Mouse (Mus musculus): ENCODE data around the gene Btd.
"Not testable (repeated sequence)": the region's sequence is repeated elsewhere in the genome, so short reads cannot be mapped to it uniquely, and the experiment has no call there.

Btd gene

DNA sequence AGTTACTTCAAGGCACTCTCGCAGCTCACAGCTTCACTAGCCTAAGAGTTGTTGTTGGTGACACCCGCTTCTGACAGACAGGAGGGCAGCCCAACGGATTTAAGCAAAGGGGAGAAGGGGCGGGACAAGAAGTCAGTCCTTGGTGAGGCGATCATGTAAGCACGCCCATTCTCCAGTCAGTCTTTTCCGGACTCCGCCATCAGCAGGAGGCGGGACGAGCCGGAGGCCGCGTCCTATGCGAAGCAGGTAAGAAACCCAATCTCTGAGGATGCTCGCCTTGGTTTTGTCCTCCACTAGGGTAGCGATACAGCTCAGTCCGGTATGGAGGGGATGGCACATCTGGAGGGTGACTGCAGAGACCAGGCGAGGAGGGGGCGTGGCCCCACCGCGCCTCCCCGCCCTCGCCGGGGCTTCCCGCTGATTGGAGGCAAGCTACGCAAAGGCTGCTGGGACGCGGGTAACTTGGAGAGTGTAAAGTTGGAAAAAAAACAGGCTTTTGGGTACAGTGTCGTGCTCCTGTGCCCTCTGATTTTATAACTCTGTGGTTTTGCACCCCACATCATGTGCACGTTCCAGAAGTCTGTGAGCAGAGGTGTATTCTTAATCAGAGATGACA, at the start of gene Btd, which contains the start of gene Hacl1:
Gene Btd (plus strand): TSS at position 139 of the 616 bp plus-strand sequence.
Gene Hacl1 (minus strand): TSS at position 397 of the 616 bp plus-strand sequence.
- peak; percentile 86 to 90 for DNase-seq (ENCODE audit: low spot score in 2 of 2)

DNA sequence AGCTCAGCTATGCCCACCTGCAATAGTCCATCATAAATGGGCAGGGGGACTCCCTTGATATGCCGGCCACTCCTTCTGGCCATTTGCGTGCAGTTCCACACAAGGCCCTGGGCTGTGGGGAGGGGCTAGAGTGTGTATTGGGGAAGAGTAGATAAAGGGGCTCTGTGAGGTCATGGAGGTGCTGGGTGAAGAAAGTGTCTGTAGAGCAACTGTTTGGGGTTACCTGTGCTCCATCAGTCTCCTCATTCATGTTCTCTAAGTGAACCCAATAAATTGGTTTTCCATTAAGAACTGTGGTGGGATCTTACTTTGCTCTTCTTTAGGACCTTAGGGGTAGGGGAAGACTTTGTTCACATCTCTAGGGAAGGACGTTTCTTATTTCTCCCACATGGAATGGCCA, 49.6 kb upstream of the Btd start, which contains the start of gene Colq:
Gene Colq (minus strand): TSS at position 101 of the 400 bp plus-strand sequence.
- DNase-seq (ENCODE audit: low spot score in 2 of 2), result no peak

DNA sequence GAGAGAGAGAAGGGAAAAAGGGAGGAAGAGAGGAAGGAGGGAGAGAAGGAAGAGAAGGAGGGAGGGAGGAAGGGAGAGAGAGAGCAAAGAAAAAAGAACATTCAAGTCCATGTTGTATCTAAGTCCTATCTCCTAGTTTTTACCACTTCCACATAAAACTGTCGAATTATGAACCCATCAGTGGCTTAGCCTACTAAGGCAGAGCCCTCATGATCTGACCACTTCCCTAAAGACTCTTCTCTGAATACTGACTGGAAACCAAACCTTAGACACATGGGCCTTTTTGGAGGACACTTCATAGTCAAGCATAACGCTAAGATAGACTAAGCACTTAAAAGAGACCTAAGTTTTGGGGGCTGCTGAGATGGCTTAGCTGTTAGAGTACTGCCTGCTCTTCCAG, 47.8 kb upstream of the Btd start:
- DNase-seq (ENCODE audit: low spot score in 2 of 2), result no peak

DNA sequence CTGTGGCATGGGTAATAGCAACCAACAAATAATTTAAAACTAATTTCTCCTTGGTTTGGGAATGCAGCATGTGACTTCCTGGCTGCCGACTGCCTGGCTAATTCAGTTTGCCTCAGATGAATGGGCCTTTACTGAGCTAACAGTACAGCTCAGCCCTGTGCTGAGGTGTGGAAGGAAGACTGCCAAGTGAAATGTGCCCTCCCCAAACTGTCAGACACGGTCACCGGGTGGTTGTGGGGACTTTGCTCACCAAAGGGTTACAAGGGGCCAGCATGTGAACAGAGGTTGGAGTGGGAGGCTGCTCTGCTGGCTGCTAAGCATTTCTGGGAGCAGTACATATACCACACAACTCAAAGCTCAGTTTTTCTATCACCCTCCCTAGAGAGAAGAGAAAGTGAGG, 46.1 kb upstream of the Btd start:
- DNase-seq (ENCODE audit: low spot score in 2 of 2), result no peak

DNA sequence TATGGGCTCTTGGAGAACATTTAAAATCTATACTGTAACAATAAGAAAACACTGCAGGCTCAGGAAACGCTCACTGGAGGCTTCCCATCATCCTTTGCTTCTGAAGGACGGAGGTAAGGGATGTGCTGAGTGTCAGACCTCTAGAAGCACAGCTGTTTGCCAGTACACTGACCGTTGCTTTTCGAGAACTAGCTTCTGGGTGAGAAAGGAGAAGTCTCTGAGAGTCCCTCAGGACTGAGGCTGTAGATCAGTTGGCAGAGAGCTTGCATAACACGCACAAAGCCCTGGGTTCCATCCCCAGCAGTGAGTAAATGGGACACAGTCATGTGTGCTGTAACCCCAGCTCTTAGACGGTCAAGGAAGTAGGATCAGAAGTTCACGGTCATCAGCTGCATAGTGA, 44.4 kb upstream of the Btd start:
- no peak for DNase-seq (ENCODE audit: low spot score in 2 of 2)

DNA sequence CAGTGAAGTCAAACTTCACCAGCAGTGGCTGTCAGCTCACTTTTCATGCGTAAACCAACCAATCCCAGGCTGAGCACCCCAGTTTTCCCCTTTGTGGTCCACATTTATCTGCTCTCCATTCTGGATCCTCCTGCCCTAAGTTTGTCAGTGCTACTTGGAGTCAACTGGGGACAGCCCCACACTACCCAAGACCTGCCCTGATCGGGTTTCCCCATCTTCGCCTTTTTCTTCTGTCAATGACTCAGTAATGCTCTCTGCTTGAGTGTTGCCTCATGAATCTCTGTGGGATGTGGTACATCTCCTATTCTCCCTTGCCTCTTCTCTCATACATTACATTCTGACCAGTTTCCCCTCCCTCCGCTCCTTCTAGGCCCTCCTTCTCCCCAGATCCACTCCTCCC, 43.4 kb upstream of the Btd start:
- no peak for DNase-seq (ENCODE audit: low spot score in 2 of 2)

DNA sequence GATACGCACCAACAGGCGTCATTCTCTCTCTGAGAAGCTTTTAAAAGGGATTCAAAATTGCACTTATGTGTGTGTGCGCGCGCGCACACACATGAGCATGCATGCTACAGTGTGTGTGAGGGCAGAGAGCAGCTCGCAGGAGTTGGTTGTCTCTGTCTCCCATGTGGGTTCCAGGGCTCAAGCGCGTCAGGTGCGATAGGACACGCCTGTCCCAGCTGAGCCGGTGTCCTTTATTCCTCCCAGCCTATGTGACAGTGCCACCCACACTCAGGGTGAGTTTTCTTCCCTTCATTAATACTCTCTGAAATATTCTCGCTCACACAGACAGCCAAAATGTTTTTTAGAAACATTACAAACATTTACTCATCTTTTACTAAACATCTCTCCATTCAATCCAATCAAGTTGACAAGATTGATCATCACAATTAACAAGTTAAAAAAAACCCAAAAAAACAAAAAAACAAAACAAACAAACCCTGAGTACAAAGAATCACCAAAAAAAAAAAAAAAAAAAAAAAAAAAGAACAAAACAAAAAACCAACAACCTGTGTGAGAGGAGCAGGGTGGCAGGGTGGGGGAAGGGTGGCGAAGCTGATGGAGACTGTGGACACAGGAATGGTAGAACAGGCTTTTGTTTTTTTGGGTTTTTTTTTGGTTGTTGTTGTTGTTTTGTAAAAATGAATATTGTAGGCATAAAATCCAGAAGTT, 38.8 kb upstream of the Btd start:
- DNase-seq (ENCODE audit: low spot score in 2 of 2), result no peak

DNA sequence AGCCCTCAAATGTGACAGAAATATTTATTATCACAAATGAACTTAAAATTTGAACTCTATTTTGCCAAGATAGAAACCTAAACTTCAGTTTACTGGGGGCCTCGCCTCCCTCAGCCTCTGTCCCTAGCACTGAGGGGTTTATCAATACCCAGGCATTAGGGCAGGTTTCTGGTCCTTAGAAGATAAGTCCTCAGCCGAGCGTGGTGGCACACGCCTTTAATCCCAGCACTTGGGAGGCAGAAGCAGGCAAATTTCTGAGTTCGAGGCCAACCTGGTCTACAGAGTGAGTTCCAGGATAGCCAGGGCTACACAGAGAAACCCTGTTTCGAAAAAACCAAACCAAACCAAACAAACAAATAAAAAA, 38.2 kb upstream of the Btd start:
- DNase-seq (ENCODE audit: low spot score in 2 of 2), result not testable (repeated sequence)

DNA sequence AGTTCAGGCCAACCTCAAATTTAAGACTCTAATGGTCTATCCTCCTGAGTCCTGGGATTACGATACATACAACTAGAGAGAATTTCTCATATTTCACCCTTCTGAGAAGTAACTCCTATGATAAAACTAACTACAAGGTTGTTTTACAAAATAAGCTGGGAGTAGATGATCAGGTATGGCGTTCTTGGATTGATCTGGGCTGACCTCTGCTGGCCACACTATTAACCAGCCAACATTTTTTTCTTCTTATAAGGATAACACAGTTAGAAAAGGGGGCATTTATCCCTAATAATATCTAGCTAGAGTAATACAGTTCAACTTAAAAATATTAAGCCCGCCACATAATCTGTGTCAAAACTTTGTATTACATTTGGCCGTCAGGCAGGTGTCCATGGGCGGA, 35.9 kb upstream of the Btd start:
- DNase-seq (ENCODE audit: low spot score in 2 of 2), result no peak

DNA sequence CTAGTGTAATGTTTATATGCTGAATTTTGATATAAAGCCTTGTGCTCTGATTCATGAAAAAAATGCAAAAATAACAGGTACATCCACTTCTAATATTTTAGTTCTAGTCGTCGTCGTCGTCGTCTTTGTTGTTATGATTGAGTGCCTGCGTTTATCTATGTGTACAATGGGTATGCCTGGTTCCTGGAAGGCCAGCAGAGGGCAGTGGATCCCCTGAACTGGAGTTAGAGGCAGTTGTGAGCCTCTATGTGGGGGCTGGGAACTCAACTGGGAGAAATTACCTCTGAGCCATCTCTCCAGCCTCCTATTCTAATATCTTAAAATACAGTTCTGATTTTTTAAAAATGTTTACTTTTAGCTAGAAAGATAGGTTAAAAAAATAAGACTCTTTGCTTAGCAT, 35.3 kb upstream of the Btd start:
- DNase-seq (ENCODE audit: low spot score in 2 of 2), result no peak

DNA sequence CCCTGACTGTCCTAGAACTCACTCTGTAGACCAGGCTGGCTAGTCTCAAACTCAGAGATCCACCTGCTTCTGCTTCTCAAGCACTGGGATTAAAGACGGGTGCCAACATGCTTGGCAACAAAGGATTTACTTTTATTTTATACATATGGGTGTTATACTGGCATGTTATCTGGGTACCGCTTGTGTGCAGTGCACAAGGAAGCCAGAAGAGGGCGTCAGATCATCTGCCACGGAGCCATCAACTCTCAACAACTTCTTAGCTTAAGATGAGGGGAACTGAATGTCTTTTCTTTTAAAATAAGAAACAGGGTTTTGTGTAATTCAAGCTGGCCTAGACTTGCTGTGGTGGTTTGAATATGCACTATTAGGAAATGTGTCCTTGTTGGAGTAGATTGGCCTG, 28.8 kb upstream of the Btd start:
- no peak for DNase-seq (ENCODE audit: low spot score in 2 of 2)

DNA sequence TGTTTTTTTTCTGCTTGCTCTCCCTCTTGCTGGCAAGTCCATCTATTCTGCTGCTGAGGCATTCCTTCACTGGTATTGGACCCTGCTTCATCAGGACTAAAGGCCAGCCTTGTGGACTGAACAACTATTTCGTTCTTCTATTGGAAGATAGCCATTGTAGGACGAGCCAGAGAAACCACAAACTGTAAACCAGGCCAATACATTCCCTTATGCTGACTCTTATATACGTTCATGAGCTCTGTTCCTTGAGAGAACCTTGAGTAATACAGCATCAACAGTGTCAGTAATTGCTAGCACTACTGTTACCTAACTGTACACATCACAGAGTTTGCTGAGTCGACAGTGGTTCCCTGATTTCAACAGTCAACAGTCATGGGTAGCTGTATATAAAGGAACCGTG, 27.2 kb upstream of the Btd start:
- DNase-seq (ENCODE audit: low spot score in 2 of 2), result no peak

DNA sequence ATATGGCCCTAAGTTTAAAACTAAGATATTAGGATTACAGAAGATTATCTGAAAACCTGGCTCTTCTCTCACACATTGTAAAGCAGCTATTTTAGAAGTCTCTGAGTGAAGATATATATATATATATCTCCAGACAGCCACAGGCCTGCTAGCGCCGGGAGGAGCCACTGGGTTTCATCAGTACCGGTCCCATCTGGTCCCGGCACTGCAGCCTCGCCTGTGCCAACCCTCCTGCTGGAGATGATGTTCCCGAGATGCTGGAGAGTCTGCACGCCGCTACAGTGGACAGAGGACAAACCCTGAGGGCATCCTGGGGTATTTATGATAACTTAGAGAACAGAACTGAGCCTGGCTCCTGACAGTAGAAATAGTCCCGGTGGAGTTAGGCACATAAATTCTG, 23.6 kb upstream of the Btd start:
- no peak for DNase-seq (ENCODE audit: low spot score in 2 of 2)

DNA sequence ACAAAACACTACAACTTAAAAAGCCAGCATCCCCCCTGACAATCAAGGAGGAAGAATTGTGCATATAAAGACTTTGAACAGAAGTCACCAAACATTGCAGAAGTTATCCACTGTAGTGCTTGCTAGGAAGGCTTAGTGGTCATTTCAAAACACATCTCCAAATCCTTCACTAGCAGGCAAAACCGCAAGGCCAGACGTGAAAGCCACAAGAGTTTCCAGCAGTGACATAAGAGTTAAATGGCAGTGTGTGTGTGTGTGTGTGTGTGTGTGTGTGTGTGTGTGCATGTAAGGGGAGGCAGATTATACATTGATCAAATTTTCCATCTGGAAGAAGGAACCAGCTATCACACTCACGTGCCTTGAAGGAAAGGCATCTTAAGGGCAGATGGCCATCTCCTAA, 22.8 kb upstream of the Btd start:
- no peak for DNase-seq (ENCODE audit: low spot score in 2 of 2)

DNA sequence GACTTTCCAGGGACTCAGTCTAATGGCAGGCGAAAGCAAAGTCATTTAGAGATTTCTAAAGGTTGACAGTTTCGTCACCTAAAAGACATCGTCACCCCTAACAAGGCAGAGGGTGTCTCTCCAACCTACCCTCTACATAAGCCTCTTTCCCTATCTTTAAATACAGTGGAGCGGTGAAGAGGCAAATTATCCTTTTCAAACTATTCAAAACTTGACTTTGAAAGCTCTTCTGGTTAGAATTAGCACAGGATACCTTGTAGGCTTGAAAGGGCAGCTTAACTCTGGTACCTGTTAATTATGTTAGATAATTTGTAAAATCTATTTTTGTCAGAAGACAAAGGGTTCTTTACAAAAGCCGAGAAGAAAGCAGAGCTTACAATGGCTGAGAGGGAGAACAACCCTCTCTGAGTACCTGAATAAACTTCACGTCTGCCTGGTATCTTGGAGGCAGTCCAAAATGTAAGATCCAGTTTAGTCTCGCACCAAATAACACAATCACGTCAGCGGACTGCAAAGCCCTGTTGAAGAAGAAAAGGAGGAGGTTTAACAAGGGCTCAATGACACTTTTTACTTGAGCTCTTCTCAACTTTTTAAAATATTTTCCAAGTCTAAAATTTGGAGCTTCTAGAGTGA, 20.1 kb upstream of the Btd start:
- DNase-seq (ENCODE audit: low spot score in 2 of 2), result no peak

DNA sequence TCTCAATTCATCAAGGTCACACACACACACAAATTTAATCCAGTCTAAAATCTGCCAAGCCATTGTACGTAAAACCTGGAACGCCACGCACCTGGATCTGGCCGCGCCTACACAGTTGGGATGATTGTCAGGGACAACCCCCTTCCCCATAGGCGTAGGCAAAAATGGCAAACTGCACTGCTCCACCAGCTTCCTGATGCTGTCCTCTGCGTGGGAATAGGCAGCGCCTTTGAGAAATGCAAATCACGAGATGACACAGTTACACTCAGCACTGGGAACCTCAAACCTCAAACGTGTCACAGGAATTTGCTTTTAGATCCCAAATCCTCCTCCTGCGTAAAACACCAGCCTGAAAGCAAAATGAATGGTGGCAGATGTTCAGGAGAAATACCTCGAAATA, 18.1 kb upstream of the Btd start:
- no peak for DNase-seq (ENCODE audit: low spot score in 2 of 2)

DNA sequence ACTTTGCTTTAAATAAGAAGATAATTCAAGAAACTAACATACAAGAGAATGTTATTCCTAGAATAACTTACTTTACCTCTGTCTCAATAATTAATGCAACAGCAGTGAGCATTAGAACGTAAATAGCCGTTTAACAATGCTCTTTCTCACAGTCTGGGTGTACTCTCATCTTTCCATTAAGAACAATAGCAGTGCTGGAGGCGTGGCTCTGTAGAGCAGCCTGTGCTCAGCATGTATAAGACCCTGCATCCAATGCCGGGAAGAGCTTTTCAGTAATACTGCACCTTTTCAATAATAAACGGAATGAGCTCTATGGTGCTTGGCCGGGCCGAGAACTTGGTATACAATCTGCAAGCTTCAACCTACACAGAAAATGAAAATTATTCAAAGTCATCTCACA, 10.2 kb upstream of the Btd start:
- no peak for DNase-seq (ENCODE audit: low spot score in 2 of 2)

DNA sequence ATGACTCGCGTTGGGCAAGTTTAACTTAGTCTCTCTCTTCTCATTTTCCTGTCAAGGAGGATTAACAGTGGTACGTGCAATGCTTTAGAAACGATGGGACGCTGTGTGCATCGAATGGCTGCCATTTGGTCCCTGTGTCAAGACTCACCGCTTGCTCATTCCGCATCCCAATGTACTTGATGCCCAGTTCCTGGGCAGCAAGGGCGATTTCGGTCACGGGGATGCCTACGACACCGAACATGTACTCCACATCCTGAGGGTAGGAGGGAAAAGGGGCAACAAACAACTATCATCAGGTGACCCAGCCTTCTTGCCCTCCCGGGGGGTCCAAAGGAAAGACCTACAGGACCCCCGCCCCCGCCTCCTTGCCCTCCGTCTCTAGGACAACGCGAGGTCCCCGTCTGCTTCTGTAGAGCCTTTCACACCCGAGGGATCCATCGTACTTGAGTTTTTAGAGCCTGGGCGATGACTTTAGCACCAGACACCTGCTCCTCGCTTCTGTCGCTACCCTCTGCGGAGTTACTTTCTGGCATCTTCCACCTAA, 410 bp upstream of the Btd start, which contains the start of gene Gm49387:
Gene Gm49387 (minus strand): TSS at position 533 of the 544 bp plus-strand sequence.
- no peak for DNase-seq (ENCODE audit: low spot score in 2 of 2)

DNA sequence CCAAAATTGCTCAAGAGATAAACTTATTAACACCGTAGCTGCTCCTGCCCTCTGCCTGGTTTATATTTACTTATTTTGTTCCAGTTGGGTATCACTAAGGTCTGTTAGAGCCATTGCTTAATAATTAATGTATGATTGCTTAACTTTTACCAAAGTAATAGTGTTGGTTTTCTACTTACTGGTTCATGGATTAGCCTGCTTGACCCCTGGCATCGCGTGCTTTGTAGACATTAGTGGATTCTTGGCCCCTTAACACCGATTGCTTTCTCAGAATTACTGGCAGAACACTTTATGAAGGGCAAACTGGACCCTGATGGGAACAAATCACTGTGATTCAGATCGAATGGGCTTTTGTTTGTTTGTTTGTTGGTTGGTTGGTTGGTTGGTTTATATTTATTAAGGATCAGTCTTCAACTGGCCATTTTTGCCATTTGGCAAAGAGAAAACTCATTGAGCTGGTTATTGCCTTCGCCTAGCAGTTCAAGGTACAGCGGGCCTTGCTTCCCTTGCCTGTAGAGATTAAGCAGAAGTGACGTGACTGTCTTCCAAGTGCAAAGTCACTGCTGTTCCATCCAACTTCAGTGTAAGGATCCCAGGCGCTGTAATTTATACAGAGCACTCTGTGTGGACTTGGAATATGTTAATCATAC, 803 bp downstream of the Btd start:
- no peak for DNase-seq (ENCODE audit: low spot score in 2 of 2)

DNA sequence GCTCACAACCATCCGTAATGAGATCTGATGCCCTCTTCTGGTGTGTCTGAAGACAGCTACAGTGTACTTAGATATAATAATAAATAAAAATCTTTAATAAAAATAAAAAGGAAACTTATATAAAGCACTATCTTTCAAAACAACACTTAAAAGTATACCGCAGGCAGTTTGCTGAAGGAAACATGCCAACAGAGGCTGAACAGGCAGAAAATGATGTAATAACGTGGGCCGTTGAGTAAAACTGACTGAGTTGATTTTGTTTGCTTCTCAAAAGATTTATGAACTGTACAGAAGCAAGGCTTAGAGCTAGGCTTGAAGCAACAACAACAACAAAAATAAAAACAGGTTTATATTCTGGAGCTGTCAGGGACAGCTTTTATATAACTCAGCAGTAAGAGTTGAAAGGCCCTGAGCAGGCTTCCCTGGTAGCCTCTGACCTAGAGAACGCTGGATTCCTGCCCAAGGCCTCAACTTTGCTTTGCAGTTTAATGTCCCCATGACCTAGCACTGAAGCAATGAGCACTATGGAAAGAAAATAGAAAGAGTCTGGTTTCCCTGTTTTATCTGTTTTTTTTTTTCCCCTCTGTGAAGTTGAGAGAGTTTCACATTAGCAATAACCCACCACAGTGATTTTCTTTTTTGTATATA, 3.5 kb downstream of the Btd start:
- no peak for DNase-seq (ENCODE audit: low spot score in 2 of 2)

DNA sequence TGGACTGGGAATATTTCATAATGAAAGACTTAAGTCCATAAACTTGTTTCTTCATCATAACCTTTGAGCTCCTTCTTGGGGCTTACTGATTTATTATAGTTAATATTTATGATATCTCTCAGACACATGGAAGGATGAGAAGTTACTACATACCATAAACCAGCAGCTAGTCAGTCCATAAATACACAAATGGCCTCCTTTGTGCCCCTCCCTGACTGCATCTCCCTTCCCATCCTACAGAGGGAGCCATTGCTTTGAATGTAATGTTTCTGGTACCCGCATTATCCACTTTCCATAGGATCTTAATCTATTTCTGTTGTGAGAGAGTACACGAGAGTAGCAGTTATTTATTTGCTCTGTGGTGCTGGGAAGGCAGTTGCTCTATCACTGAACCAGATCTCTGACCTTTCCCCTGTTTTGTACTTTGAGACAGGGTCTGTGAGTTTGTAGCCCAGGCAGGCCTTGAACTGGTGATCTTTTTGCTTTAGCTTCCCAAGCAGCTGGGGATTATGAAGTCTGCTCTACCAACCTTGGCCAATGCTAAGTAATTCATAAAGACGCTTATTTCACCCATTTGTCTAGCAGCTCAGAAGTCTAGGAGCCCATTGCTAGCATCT, 4.2 kb downstream of the Btd start:
- DNase-seq (ENCODE audit: low spot score in 2 of 2), result no peak

All from urinary bladder, postnatal 36 days (tissue).